Mouse (Mus musculus) layer of hippocampus, adult 18-20 months (tissue): Measurements from ENCODE around the gene Slc22a20. TPM values are rescaled to one million over a fixed set of nuclear protein-coding genes. Genes with fewer than 3 reads are reported as not detected.

ENCODE experiments used
- DNase-seq, 2 experiments: peaks; one replicate each; pipeline ENCODE4 v3.0.0; 2022; ENCODE audit warnings: low spot score in 2 of 2
- total RNA-seq, 2 experiments: library from RNA; stranded (reverse); gene quantifications; 2 replicates each; pipeline ENCODE4 v1.2.3; 2021

The Slc22a20 gene
- total RNA-seq, 2 experiments from 2014 or later: not detected

DNA sequence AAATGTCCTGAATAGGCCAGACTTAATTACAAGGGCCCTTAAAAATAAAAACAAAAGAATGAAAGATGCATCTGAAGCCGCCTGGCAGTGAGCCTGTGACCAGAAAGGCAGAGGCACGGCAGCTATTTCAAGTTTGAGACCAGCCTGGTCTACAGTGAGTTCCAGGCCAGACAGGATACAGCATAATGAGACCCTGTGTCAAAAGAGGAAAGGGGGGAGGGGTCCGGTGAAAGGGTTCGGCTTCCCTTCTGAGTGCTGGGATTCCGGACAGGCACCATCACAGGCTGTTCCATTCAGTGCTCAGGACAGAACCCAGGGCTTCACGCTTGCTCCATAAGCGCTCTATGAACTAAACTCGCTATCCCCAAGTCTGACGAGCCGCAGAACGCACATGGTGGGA lies 58.9 kb downstream of the Slc22a20 start:
- DNase-seq: no peak

DNA sequence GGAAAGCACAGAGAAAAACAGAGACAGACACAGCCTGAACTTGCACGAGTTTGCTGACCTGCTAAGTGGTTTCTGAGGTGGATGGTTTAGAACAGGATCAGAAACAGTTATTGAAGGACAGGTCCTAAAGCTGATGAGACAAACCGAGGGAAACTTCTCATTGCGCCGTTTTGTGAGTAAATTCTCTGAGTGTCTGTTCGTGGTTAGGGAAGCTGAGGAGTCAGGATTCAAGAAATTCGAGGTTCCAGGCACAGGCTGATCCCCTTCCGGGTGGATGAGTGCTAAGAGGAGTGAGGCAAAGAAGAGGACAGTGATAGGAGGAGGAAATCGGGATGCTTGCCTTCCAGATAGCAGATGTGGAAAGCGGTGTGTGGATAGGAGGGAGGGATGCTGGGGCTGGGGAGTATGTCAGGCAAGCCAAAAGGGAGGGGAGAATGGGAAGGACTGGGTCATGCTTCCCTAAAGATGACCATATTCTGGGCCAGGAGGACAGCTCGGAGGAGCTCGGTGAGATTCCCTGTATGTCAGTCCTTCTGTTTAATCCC lies 60.6 kb downstream of the Slc22a20 start:
- no peak for DNase-seq

DNA sequence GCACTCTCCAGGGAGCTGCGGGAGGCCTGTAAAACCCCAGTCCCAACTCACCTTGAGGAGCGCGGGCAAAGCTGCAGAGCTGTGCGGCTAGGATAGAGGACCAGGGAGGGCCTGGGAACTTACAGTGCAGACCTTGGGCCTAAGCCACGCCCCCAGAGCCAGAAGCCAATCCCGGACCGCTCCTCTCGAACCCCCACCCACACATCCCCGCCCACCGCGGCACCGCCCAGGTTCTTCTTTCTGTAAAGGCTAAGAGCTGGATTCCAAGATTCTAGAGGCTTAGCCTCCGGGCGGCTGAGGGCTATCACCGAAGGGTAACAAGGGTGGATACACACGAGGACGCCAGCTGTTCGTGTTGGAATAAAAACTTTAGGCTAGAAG lies 61.2 kb downstream of the Slc22a20 start, which contains the start of gene Cdc42ep2:
Gene Cdc42ep2 (minus strand): TSS at position 104 of the 381 bp plus-strand sequence.
- DNase-seq: peak; percentile 79 to 91

DNA sequence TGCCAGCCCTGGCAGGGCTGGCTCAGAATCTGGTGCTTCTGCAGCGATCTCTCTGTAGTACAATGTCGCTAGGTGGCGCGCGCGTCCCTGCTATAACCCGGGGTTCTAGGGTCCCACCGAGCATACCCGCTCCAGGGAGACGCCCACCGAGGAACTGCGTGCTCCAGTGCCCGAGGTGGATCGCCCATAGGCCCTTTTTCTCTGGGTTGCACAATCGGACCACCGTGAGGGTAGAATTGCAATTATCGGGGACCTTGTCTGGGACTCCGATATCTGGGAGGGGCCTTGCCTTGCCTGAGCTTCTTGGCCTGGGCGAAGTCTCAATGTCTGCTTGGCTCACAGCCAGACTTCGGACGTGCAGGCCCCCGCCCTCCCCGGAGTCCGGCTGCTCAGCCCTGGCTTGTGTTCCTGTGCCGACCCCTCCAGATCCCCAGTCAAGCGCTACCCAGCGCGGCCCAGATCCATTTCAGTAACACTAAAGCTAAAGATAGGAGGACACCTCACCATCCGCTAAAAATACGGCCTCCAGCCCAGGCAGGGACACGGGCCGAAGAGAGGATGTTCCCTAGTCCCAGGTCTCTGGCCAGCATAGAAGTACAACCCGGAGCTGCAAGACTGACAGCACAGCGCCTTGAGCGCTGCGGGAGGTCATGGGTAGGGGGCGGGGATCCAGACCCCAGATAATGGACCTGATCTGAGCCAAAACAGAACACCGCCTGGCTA lies 61.8 kb downstream of the Slc22a20 start:
- DNase-seq: peak; percentile 60 to 91

DNA sequence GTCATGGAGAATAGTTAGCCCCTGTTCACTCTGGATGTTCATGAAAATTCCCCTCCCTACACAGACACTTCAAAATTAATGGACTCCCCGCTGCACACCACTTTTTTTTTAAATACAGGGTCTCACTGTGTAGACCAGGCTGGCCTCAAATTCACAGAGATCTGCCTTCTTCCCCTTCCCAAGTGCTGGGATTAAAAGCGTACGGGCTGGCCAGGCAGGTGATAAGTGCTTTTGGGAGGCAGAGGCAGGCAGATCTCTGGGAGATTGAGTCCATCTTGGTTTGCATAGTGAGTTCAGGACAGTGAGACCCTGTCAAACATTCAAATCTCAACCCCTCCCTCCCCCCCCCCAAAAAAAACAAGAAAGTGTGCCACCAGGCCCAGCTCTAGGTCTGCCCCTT lies 63.0 kb downstream of the Slc22a20 start:
- DNase-seq: no peak

DNA sequence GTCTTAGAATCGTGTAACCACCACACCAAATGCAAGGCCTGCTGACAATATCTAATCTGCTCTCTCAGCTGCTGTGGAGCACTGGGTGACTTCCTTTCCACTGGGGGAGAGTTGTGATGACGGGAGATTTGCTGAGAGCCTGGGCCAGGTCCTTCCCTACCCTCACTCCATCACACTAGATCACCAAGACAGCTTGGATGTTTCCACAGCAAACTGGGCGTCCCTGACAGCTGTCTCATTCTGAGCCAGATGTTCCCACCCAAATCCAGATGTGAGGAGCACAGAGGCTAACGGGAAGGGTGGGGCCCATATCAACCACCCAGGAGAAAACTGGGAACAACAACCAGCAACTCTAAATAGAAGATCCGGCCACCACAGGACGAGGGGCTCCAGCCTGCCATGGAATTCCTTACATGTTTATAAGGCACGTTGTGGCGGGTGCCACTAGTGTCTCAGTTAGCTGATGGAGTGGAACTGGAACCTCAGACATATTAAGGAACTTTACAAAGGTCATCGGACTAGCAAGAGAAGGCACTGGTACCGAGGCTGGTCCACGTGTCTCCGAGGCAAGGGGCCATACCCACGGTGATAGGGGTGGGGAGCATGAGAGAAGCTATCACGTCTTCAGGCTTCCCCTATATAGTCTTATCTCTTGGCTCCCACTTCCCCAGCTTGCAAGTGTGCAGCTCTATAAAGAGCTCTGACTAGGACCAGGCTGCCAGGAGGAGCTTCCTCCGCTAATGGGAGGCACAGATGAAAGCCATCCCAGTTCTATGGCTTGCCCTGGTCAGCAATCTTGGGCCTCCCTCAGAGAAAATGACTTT lies 63.6 kb downstream of the Slc22a20 start:
- no peak for DNase-seq

DNA sequence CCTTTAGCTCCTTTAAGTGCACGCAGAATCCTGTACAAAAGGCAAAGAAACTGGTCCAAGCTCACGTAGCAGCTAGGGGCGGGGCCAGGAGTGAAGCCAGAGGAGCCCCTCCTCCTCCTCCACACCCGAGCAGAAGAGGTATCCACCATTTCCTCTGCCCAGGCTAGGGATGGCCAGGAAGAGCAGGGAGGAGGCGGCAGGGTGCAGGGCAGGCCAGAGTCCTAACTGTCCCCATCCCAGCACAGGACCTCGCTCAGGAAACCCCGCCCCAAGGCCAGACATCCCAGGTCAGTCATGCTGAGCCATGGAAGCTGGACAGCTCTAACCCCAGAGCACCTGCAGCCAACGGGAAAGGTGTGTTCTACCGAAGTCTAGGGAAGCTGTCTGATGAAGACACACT lies 64.2 kb downstream of the Slc22a20 start:
- no peak for DNase-seq

Other genes starting within 250 kb of the Slc22a20 start
- 10 to 100 TPM; 24.3 to 27.3 TPM for gene Ltbp3, start 245.2 kb downstream of the Slc22a20 start, total RNA-seq
- 10 to 100 TPM; 77.3 to 80.3 TPM for gene Scyl1, start 214.7 kb downstream of the Slc22a20 start, total RNA-seq
- gene Frmd8, start 110.9 kb downstream of the Slc22a20 start, total RNA-seq: 10 to 100 TPM; 12.7 to 13.0 TPM
- 1 to 10 TPM; 2.9 to 3.2 TPM for gene Slc25a45, start 108.3 kb downstream of the Slc22a20 start, total RNA-seq
- gene Tigd3, start 92.0 kb downstream of the Slc22a20 start, total RNA-seq: 1 to 10 TPM; 2.5 TPM
- gene Dpf2, start 73.1 kb downstream of the Slc22a20 start, total RNA-seq: 100 to 1,000 TPM in 1 of 2 experiments, 10 to 100 TPM in 1; 90.8 to 100 TPM
- gene Cdc42ep2, start 61.3 kb downstream of the Slc22a20 start, total RNA-seq: 1 to 10 TPM; 4.3 to 4.6 TPM
- gene Pola2, start 21.9 kb downstream of the Slc22a20 start, total RNA-seq: 1 to 10 TPM; 5.0 to 5.9 TPM
- 10 to 100 TPM; 23.2 to 24.8 TPM for gene Capn1, start 29.8 kb upstream of the Slc22a20 start, total RNA-seq
- gene Syvn1, start 60.4 kb upstream of the Slc22a20 start, total RNA-seq: 10 to 100 TPM; 43.4 to 44.5 TPM
- gene Mrpl49, start 71.6 kb upstream of the Slc22a20 start, total RNA-seq: 10 to 100 TPM; 48.0 to 52.0 TPM
- 100 to 1,000 TPM; 769 to 789 TPM for gene Fau, start 71.7 kb upstream of the Slc22a20 start, total RNA-seq
- gene Znhit2, start 75.0 kb upstream of the Slc22a20 start, total RNA-seq: 10 to 100 TPM; 34.6 to 36.2 TPM
- 10 to 100 TPM; 22.4 to 24.4 TPM for gene Tm7sf2, start 82.2 kb upstream of the Slc22a20 start, total RNA-seq
- gene Vps51, start 91.1 kb upstream of the Slc22a20 start, total RNA-seq: 10 to 100 TPM; 93.7 to 94.4 TPM
- not detected for gene Tmem262, start 93.9 kb upstream of the Slc22a20 start, total RNA-seq
- gene Gm28374, start 96.1 kb upstream of the Slc22a20 start, total RNA-seq: 1 to 10 TPM in 1 of 2 experiments, under 1 TPM in 1; 0.91 to 1.3 TPM
- gene Zfpl1, start 98.8 kb upstream of the Slc22a20 start, total RNA-seq: 10 to 100 TPM; 36.6 to 42.0 TPM
- gene Cdca5, start 98.8 kb upstream of the Slc22a20 start, total RNA-seq: not detected
- gene AC131692.1, start 108.3 kb upstream of the Slc22a20 start, total RNA-seq: not detected
- gene Naaladl1, start 119.6 kb upstream of the Slc22a20 start, total RNA-seq: under 1 TPM in 1 of 2 experiments, not detected in 1; 0.12 TPM
- gene Sac3d1, start 132.5 kb upstream of the Slc22a20 start, total RNA-seq: 10 to 100 TPM; 15.5 to 15.6 TPM
- 10 to 100 TPM; 37.6 to 45.1 TPM for gene Snx15, start 142.2 kb upstream of the Slc22a20 start, total RNA-seq
- under 1 TPM; 0.59 to 0.89 TPM for gene Batf2, start 154.8 kb upstream of the Slc22a20 start, total RNA-seq
- gene Arl2, start 155.4 kb upstream of the Slc22a20 start, total RNA-seq: 10 to 100 TPM; 83.2 to 84.8 TPM
- gene Majin, start 198.2 kb upstream of the Slc22a20 start, total RNA-seq: not detected
- not detected for gene Gpha2, start 240.2 kb upstream of the Slc22a20 start, total RNA-seq
- gene Ppp2r5b, start 249.7 kb upstream of the Slc22a20 start, total RNA-seq: 100 to 1,000 TPM; 133 TPM